Mouse (Mus musculus): ENCODE data around the gene Med12l.

DNA sequence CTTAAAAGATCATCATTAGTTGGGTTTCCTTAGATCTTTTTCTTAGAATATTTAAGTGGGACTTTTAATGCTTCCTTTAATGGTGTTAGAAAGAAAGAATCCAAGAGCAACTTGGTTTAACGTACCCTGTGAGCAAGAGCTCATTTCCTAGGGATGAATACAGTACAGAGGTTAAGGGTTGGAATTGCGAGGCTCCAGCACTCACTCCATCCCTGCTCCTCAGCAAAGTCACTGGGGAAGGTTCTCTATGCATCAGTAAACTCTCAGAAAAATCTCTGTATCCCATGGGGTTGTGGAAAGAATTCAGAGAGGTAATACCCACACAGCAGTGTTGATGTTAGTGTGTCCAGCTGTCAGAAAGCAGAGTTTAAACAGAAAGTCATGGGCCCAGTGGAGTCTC is 134.5 kb downstream of the Med12l start:
- no peak for TF ChIP-seq TAL1 (IDR thresholded peaks at IDR 0.05; ENCODE audit: low read length)
- TF ChIP-seq GATA1 (IDR thresholded peaks at IDR 0.05; ENCODE audit: low read length): no peak

Measured in erythroblast, embryonic 14.5 days (primary cell).